Mouse (Mus musculus): Measurements from ENCODE around the gene C1qtnf6.
A peak's percentile ranks its signal among the peaks of the same experiment; 100 is the strongest.

The C1qtnf6 gene

DNA sequence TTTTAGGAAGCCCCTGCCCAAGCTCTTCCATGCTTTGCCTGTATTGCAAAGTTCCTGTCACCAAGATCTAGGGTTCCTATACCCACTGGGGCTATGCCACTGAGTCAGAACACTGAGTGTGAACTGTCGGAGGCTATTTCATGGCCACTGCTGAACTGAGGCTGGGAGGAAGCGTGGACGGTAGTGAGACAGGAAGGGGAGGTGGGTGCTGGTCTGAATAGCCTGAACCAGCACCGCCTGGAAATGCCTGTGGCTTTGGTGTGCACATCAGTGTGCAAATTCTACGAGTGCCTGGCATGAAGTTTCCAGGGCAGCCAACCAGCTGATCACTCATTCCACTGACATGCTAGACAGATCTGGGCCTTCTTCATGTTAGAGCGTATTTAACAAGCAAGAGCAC is 9.3 kb downstream of the C1qtnf6 start:
- no peak for ATAC-seq (ENCODE audit: insufficient number of reproducible peaks, low FRiP score, low TSS enrichment)

DNA sequence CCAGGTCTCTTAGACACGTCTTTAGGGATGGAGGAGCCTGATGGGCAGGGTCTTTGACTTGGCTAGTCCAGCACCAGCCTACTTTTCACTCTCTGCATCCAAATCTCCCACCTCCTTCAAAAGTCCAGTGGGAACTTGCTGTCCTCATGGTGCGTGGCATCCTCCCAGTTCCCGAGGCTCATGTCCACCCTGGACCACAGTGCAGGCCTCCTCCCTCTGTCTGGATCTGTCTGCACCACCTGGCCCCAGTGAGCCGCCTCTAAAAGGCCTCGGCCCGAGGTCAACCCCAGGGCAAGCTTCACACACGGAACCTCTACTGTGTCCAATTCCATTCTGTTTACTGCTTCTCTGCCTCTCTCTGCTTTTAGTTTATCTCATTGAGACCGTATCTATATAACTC is 9.9 kb downstream of the C1qtnf6 start:
- ATAC-seq (ENCODE audit: insufficient number of reproducible peaks, low FRiP score, low TSS enrichment), result no peak

GRCm38 (mm10) chr15:78520112-78520715 is 11.0 kb downstream of the C1qtnf6 start:
- ATAC-seq (ENCODE audit: insufficient number of reproducible peaks, low FRiP score, low TSS enrichment), result no peak

GRCm38 (mm10) chr15:78518221-78518620 is 13.0 kb downstream of the C1qtnf6 start:
- ATAC-seq (ENCODE audit: insufficient number of reproducible peaks, low FRiP score, low TSS enrichment), result no peak

- ATAC-seq (ENCODE audit: insufficient number of reproducible peaks, low FRiP score, low TSS enrichment), result no peak
These were observed 15.5 kb downstream of the C1qtnf6 start for GRCm38 (mm10) chr15:78515759-78516158.

DNA sequence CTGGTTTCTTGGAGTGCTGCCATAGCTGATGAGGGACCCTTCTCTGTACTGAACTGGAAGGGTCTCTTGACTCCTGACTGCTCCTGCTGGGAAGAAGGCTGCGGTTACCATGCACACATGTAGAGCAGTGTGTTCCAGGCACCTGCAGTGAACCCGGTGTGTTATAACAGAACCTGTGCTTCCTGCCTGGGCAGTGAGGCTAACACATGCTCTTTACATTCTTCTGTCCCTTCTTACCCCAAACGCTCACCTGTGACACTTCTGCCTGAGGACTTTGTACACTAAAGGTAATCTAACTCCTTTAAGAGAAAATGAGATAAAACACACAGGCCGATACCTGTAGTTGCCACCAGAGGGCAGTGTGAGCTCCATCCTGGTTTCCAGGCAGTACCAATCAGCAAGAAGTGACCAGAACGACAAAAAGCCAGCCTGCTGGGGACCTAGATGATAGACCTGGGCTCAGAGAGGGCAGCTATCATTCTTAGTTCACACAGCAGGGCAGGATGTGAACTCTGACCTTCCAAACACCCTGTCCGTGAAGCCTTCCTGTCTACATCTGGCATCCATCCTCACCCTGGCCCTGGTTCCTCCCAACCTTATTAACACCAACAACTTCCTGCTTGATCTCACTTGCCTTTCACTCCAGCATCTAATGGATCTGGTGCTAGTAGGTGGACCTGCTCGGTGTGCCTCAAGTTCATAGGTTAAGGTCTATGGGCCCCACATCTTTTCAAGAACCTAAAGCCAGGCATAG is 16.6 kb downstream of the C1qtnf6 start:
- ATAC-seq (ENCODE audit: insufficient number of reproducible peaks, low FRiP score, low TSS enrichment), result peak; percentile 56; the same call in 1 of the 2 replicates

DNA sequence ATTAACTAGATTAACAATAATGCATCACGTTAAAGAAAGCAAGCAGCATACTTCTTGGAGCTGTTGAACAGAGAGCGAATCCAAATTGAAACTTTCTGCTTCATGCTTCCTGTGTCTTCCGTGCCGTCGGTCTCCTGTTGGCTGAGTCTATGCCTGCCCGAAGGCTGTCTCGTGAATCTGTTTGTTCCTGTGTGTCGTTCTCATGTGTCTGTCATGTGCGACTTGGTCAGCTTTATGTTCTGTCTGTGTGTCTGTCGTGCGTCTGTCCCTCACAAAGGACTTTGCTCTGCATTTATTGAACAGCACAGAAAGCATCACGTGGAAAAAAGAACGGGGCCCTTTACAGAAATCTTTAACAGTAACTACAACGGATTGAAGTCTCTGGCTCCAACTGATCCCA is 18.2 kb downstream of the C1qtnf6 start:
- no peak for ATAC-seq (ENCODE audit: insufficient number of reproducible peaks, low FRiP score, low TSS enrichment)

- ATAC-seq (ENCODE audit: insufficient number of reproducible peaks, low FRiP score, low TSS enrichment), result no peak
These were observed 19.3 kb downstream of the C1qtnf6 start for GRCm38 (mm10) chr15:78511951-78512350.

- ATAC-seq (ENCODE audit: insufficient number of reproducible peaks, low FRiP score, low TSS enrichment), result no peak
These were observed 20.5 kb downstream of the C1qtnf6 start for GRCm38 (mm10) chr15:78510736-78511135.

GRCm38 (mm10) chr15:78510121-78510576 is 21.1 kb downstream of the C1qtnf6 start:
- no peak for ATAC-seq (ENCODE audit: insufficient number of reproducible peaks, low FRiP score, low TSS enrichment)

GRCm38 (mm10) chr15:78509297-78509899 is 21.8 kb downstream of the C1qtnf6 start:
- no peak for ATAC-seq (ENCODE audit: insufficient number of reproducible peaks, low FRiP score, low TSS enrichment)

DNA sequence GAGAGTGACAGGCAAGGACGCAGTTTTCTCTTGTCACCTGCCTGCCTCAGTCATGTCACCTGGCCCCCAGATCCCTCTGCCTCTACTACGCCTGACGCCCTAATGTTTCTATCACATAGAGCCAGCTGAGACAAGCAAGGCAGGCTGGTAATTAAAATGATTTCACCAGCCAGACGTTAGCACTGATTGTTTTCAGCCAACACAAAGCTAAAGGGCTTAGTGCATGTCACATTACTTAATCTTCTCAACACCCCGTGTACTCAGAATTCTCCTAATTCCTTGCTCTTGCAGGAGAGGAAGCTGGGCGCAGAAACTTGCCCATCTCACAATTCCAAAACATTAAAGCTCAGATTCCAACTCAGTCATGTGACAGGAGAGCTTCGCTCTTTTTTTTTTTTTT is 22.8 kb downstream of the C1qtnf6 start:
- no peak for ATAC-seq (ENCODE audit: insufficient number of reproducible peaks, low FRiP score, low TSS enrichment)

DNA sequence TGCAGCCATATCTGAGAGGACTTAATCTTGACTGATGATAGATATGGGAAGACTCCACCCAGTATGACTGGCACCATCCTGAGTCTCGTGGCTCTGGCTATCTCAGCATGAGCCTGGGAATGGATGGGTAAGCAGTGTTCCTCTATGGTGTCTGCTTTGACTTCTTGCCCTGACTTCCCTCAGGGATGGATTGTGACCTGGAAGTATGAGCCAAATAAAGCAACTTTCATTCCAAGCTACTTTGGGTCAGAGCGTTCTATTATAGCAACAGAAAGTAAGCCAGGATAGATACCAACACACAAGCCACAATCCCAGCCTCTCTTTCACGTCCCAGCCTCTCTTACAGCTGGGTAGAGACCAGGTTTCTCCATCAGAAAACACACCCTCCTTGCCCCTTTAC is 25.7 kb downstream of the C1qtnf6 start:
- ATAC-seq (ENCODE audit: insufficient number of reproducible peaks, low FRiP score, low TSS enrichment), result no peak

- no peak for ATAC-seq (ENCODE audit: insufficient number of reproducible peaks, low FRiP score, low TSS enrichment)
These were observed 26.4 kb downstream of the C1qtnf6 start for GRCm38 (mm10) chr15:78504816-78505215.

GRCm38 (mm10) chr15:78504013-78504412 is 27.2 kb downstream of the C1qtnf6 start:
- ATAC-seq (ENCODE audit: insufficient number of reproducible peaks, low FRiP score, low TSS enrichment), result no peak

- ATAC-seq (ENCODE audit: insufficient number of reproducible peaks, low FRiP score, low TSS enrichment), result no peak
These were observed 28.6 kb downstream of the C1qtnf6 start for GRCm38 (mm10) chr15:78502437-78503132.

DNA sequence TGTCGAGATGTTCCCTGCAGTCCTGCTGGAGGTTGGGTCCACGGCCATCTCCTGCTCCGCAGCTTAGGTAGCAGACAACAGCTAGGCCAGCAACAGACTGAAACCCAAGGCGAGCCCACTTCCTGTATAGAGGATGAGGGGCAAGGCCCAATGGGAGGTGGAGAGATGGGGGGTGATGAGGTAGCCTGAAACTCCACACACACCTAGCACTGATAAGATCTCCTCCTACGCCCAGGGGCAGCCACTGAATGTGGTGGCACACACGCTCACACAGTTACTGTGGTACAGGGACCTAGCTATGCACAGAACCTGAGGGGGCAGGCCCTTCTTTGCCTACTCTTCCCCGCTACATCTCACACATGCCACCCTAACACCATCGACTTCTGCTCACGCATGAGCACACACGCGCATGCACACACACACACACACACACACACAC is 36.2 kb downstream of the C1qtnf6 start, which contains the start of gene Il2rb:
Gene Il2rb, minus strand, starts transcription at position 304 of the 439 bp plus-strand sequence.
- ATAC-seq (ENCODE audit: insufficient number of reproducible peaks, low FRiP score, low TSS enrichment), result no peak

- no peak for ATAC-seq (ENCODE audit: insufficient number of reproducible peaks, low FRiP score, low TSS enrichment)
These were observed 37.7 kb downstream of the C1qtnf6 start for GRCm38 (mm10) chr15:78493401-78494010.

- ATAC-seq (ENCODE audit: insufficient number of reproducible peaks, low FRiP score, low TSS enrichment), result no peak
These were observed 39.9 kb downstream of the C1qtnf6 start for GRCm38 (mm10) chr15:78491301-78491700.

- no peak for ATAC-seq (ENCODE audit: insufficient number of reproducible peaks, low FRiP score, low TSS enrichment)
These were observed 41.3 kb downstream of the C1qtnf6 start for GRCm38 (mm10) chr15:78489906-78490305.

All from cerebellum, adult (tissue).